Mouse (Mus musculus): ENCODE measurements around the gene Epop.

Epop gene

GRCm38 (mm10) chr11:97629576-97629975 lies at the start of gene Epop:
Gene Epop, minus strand, starts transcription at chr11:97629702.
- no peak for DNase-seq (ENCODE audit: extremely low read depth, insufficient read length, low spot score)

DNA sequence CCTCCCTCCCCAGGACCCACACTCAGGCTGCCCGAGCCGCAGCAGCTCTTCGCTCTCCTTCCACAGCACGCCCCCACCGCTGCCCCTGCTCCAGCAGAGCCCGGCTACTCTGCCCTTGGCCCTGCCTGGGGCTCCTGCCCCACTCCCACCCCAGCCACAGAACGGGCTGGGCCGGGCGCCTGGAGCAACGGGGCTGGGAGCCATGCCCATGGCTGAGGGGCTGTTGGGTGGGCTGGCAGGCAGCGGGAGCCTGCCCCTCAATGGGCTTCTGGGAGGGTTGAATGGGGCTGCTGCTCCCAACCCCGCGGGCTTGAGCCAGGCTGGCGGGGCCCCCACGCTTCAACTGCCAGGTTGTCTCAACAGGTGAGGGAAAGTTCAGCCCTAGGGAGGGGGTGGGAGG lies 48.8 kb upstream of the Epop start:
- DNase-seq (ENCODE audit: extremely low read depth, insufficient read length, low spot score): no peak

GRCm38 (mm10) chr11:97677842-97678241 lies 48.3 kb upstream of the Epop start:
- no peak for DNase-seq (ENCODE audit: extremely low read depth, insufficient read length, low spot score)

DNA sequence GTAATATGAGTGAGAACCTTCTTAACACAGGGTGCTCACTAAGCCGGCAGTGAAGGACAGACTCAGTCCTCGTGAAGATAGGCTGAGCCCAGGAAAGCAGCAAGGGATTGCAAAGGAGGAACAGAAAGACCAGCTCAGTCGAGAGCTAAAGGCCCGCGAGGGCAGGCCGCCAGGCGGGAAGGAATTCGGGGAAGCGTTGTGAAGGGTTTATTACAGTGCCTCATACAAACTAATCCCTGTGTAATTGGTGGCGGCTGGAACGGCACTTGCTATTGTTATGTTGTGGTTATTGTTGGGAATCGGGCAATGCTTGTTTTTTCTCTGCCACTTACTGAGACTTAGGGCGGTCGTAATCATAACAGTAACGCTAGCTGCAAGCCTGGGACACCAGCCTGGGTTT lies 47.9 kb upstream of the Epop start:
- DNase-seq (ENCODE audit: extremely low read depth, insufficient read length, low spot score): no peak

DNA sequence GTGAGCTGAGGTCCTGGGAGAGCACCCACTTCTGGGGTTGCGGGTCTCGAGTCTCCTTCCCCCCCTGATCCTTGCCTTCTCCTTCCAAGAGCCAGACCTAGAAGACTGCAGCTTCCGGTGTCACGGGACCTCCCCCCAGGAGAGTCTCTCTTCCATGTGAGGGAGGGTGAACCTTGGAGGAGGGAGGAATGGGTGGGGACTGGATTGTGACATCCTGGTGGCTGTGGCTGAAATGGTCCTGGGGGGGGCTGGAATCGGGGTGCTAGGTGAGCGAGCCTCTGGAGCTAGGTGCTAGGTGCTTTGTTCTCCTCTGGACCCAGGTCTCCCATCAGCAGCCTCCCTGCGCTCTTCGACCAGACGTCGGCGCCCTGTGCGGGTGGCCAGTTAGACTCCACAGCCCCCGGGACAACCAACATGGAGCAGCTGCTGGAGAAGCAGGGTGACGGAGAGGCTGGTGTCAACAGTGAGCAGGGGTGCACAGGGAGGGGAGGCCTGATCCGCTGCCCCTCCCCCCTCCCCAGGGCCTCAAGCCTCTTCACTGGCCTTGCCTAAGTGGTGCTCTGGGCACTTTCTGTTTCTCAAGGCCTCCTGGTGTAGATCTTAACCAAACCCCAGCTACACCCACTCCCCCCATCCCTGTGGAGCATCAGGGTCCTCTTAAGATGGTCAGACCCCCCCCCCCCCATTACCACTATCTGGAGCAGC lies 46.7 kb upstream of the Epop start:
- DNase-seq (ENCODE audit: extremely low read depth, insufficient read length, low spot score): no peak

GRCm38 (mm10) chr11:97673148-97673547 lies 43.6 kb upstream of the Epop start:
- no peak for DNase-seq (ENCODE audit: extremely low read depth, insufficient read length, low spot score)

DNA sequence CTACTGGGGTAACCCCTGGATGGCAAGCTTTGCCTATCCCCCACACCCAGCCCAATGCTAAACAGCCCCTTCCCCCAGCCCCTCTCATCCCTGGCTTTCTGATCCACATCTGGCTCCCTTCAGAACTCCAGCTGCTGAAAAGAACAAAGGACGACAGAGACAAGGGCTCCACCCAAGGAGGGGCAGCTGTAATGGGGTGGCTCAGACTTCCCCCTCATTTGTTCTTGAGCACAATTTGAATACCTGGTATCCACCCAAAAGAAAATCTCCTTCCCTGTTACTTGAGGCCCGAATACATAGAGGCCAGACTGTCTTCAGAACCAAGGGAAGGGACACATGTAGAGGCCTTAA lies 41.6 kb upstream of the Epop start:
- no peak for DNase-seq (ENCODE audit: extremely low read depth, insufficient read length, low spot score)

- no peak for DNase-seq (ENCODE audit: extremely low read depth, insufficient read length, low spot score)
These were observed 41.0 kb upstream of the Epop start for GRCm38 (mm10) chr11:97670234-97671176.

DNA sequence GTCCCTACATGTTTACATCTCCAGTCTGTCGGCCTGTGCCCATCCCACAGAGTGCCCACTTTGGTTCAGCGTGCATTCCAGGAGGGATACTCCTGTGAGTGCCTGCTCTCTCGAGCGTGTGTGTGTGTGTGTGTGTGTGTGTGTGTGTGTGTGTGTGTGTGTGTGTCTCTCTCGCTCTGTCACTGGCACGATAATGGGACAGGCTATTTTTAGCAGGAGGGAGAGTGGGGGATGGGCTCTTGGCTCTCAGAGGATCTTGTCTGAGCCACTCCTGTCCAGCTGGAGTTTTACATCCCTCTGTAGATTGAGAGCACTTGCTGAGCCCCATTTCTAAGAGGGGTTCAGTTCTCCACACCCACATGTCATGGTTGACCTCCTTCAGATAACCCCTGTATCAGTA lies 40.3 kb upstream of the Epop start:
- no peak for DNase-seq (ENCODE audit: extremely low read depth, insufficient read length, low spot score)

DNA sequence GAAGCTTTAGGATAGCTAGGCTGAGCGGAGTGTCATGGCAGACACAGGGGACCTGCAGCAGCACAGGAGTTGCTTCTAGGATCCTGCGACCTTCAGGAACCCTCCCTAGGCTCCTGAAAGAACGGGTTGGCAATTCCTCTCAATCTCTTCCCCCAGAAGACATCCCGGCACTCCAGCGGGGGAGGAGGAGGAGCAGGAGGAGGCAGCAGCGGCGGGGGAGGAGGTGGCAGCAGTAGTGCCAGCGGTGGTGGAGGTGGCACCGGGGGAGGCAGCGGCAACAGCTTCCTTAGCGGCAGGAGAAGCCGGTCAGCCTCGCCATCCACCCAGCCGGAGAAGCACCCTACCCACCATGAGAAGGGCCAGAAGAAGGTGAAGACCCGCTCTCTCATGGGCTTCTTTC lies 39.8 kb upstream of the Epop start:
- no peak for DNase-seq (ENCODE audit: extremely low read depth, insufficient read length, low spot score)

DNA sequence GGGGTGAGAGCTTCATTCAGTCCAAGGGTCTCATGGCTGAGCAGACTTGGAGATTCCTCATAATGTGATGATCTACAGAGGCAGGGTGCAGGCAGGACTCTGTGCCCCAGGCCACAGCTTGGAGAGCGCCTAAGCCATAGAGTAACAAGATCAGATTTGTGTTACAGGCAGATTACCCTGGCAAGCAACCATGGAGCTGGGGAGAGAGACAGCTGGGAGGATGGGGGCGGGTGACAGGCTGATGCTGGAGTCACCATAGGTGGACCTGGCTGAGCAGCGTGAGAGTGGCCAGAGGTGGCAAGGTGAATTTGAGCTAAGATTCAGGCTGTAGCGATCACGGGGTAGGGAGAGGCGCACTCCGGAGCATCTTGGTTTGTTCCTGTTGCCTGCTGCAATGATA lies 38.7 kb upstream of the Epop start:
- no peak for DNase-seq (ENCODE audit: extremely low read depth, insufficient read length, low spot score)

DNA sequence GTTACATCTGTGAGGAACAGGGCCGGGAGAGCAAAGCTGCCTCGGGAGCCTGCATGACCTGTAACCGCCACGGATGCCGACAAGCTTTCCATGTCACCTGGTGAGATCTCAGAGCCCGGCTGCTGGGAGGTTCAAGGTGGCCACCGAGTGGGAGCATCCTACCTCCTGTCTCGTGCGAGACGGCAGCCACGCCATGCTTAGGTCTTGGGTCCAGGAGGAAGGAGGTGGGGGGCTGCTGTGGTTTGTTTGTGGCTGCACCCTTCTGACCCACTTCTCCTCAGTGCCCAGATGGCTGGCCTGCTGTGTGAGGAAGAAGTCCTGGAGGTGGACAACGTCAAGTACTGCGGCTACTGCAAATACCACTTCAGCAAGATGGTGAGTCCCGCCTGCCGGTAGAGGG lies 37.3 kb upstream of the Epop start:
- no peak for DNase-seq (ENCODE audit: extremely low read depth, insufficient read length, low spot score)

- no peak for DNase-seq (ENCODE audit: extremely low read depth, insufficient read length, low spot score)
These were observed 36.7 kb upstream of the Epop start for GRCm38 (mm10) chr11:97666221-97666620.

DNA sequence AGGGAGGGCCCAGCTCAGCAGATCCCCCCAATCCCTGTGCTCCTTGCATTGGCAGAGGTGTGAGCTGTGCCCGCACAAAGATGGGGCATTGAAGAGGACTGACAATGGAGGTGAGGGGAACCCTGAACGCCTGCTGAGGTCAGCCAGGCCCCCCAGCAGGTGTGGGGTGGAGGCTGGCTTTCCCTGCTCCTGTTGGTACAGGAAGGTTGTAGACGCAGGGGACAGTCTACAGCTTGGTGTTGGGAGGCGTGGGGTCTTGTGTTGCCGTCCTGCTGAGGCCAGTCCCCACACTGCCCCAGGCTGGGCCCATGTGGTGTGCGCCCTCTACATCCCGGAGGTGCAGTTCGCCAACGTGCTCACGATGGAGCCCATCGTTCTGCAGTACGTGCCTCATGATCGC lies 35.9 kb upstream of the Epop start:
- DNase-seq (ENCODE audit: extremely low read depth, insufficient read length, low spot score): no peak

DNA sequence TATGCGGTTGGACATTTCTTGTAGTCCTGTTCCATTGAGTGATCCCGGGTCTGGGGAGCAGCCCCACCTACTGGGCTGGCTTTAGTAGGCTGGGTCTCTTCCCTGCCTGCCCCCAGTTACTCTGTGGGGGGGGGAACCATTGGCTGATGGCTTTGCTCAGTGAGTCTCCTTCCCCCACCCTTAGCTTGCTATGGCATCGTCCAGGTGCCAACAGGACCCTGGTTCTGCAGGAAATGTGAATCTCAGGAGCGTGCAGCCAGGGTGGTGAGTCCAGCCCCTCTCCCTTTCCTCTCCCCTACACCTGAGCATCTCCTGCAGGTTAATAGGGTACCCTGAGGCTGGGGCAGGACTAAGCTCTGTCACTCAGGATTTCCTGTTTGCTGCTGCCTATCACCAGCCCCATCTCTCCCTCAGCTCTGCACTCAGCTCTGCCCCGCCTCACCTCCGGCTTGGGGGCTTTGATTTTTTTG lies 35.3 kb upstream of the Epop start:
- DNase-seq (ENCODE audit: extremely low read depth, insufficient read length, low spot score): no peak

DNA sequence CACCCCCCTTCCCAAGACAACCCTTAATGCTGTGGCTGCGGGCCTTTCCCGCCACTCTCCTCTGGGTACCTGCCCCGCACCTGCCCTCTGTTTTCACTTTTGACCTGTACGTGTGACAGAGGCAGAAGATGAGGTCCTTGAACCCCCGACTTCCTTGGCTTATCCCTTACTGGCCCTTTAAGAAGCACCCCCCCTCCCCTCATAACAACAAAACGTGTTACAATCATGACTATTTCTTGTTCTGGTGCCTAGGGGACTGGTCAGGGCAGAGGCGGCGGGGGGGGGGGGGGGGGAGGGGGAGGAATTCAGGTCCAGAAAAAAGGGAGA lies 34.8 kb upstream of the Epop start:
- DNase-seq (ENCODE audit: extremely low read depth, insufficient read length, low spot score): no peak

DNA sequence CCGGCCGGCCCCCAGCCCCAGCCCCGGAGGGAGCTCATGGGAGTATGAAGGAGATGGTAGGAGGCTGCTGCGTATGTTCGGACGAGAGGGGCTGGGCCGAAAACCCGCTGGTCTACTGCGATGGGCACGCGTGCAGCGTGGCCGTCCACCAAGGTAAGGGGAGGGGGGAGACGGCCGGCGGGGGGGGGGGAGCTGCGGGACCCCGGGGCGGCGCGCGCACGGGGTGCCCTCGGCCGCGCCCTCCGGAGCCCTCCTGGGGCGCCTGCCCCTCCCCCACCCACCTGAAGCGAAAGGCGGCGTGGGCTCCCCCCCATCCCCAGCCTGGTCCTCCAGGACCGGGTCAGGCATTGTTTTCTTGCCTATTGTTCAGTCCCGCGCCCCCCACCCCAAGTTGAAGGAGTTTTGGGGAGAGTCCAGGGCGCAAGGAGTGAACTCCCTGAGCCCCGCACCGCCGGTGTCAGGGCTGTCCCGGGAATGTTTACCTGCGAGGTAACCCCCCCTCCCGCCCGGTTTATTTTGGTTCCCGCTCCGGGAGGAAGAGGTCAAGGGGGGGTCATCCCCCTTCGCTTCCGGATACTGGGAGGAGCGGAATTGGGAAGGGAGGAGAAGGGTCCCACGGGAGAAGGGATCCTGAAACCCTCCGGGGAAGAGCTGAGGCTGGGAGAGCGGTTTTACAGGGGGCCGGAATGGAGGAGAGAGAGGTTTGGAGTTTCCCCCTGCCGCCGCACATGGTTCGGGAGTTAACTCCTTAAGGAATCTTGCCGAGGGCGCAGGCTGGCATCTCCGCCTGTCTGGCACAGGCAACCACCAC lies 34.2 kb upstream of the Epop start:
- peak; percentile 74 for DNase-seq (ENCODE audit: extremely low read depth, insufficient read length, low spot score)

DNA sequence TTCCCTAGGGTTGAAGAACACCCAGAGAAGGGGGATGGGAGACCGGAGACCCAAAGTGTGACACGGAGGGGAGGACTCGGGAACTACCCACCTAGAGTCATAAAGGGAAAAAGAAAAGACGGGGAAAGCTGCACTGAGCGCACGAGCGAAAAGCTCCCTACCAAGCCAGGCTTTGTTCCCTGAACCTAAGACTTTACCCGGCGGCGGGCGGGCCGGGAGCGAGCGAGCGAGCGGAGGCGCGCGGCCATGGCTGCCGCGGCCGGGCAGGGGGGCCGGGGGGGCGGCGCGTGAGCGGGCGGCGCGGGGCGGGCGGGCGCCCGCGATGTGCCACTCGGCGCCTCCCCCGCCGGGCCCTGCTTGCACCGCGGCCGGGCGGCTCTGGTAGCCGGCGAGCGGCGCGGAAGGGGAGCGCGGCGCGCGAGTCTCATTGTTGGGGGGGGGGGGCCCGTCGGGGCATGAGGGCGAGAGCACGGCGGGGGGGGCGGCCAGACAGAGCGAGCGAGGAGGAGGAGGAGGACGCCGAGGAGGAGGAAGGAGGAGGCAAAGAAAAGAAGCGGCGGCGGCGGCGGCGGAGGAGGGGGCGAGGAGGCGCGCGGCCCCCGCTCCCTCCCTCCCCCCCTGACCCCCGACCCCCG lies 33.5 kb upstream of the Epop start, which contains the start of gene Mllt6:
Gene Mllt6 (plus strand): TSS at position 522 of the 635 bp plus-strand sequence.
- peak; percentile 70 for DNase-seq (ENCODE audit: extremely low read depth, insufficient read length, low spot score)

DNA sequence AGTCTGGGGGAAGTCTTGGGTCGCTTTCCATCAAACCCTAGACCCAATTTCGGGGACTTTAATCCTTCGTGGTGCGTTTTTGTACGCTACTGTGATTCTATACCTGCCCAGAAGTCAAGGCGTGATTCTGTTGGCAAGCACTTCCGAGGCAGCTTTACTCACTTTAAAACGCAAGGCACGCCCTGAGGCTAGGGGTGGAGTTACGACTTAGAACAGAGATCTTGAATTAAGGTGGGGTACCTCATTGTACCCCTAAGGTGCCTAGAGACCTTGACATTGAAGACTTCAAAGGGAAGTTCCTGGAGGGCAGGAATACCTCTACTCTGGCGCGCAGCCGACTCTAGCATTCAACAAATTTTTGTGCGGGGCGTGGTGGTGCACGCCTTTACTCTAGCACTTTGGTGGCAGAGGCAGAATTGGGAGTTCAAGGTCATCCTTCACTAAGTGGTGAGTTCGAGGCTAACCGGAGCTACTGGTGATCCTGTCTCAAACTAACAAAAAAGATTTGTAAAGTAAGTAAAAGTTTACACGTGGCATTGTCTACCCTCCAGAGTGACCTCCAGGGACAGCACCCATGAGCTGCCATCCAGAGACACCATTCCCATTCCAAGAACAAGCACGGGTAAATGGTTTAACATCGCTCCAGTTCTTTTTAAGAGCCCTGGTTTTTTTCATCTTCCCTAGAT lies 32.8 kb upstream of the Epop start:
- DNase-seq (ENCODE audit: extremely low read depth, insufficient read length, low spot score): no peak

DNA sequence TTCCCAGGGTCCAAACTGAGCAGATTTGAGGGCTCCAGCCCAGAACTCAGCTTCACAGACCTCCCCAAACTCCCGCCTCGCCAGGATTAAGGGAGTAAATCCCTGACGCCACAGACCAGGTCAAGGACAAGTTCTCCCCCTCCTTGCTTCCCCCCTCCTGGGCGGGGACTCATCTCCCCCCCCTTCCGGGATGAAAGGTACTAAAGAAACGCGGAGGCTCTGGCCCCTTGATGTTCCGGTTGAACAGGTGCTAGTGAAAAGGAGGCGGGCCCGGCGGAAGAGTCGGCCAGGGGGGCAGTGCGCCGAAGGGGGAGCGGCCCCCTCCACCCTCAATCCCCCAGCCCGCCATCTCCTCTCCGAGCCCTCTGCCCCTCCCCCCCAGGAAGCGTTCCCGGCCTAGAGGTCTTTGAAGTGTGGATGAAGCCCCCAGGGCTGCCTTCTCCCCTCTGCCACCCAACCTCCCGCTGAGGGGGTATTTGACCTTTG lies 32.2 kb upstream of the Epop start:
- no peak for DNase-seq (ENCODE audit: extremely low read depth, insufficient read length, low spot score)

All from 3134 (cell line).